Mouse (Mus musculus) CD4-positive, CD25-positive, alpha-beta regulatory T cell, adult 9 weeks (primary cell): ENCODE data around the gene Samd9l. TPM values are rescaled to one million over a fixed set of nuclear protein-coding genes. Genes with fewer than 3 reads are reported as not detected.

ENCODE experiments used
- polyA plus RNA-seq: library from polyadenylated mRNA; unstranded; fragments of 100-300 nt; shearing (Covaris generic); gene quantifications from one replicate; pipeline ENCODE4 v1.2.1, GENCODE M21; 2017

The Samd9l gene
- 133 TPM for polyA plus RNA-seq

GRCm38 (mm10) chr6:3399340-3400068 is at the start of gene Samd9l:
TSS of gene Samd9l (minus strand) at chr6:3399572.

Other genes starting within 250 kb of the Samd9l start
- 0.91 TPM for gene Hepacam2, start 98.7 kb upstream of the Samd9l start, polyA plus RNA-seq
- 30.4 TPM for gene Vps50, start 98.8 kb upstream of the Samd9l start, polyA plus RNA-seq